Mouse (Mus musculus): ENCODE results near the gene Olfr1303. TPM values are rescaled to one million over a fixed set of nuclear protein-coding genes. Genes with fewer than 3 reads are reported as not detected.

Gene Olfr1303
- total RNA-seq (2015) = not detected in 2 replicates
- not detected in 2 replicates for total RNA-seq (2017)

GRCm38 (mm10) chr2:111820240-111820639 lies at the start of gene Olfr1303:
TSS of gene Olfr1303 (minus strand) at chr2:111820340.
- no peak for ATAC-seq (ENCODE audit: poor library complexity, severe bottlenecking)

GRCm38 (mm10) chr2:111812936-111813335 lies 7.2 kb downstream of the Olfr1303 start:
- ATAC-seq (ENCODE audit: poor library complexity, severe bottlenecking) = no peak

GRCm38 (mm10) chr2:111777129-111777528 lies 43.0 kb downstream of the Olfr1303 start, which contains the start of gene Olfr1302:
TSS of gene Olfr1302 (plus strand) at chr2:111777429.
- ATAC-seq (ENCODE audit: poor library complexity, severe bottlenecking) = no peak

Other genes with a start within 250 kb of the Olfr1303 start
- gene Olfr1297, start 193.8 kb downstream of the Olfr1303 start, total RNA-seq (2015) = not detected in 2 replicates
- gene Olfr1297, start 193.8 kb downstream of the Olfr1303 start, total RNA-seq (2017) = not detected in 2 replicates
- not detected in 2 replicates for gene Olfr1298, start 171.1 kb downstream of the Olfr1303 start, total RNA-seq (2015)
- not detected in 2 replicates for gene Olfr1298, start 171.1 kb downstream of the Olfr1303 start, total RNA-seq (2017)
- gene Olfr1299, start 158.9 kb downstream of the Olfr1303 start, total RNA-seq (2015) = not detected in 2 replicates
- gene Olfr1299, start 158.9 kb downstream of the Olfr1303 start, total RNA-seq (2017) = not detected in 2 replicates
- not detected in 2 replicates for gene Olfr1301, start 69.3 kb downstream of the Olfr1303 start, total RNA-seq (2015)
- gene Olfr1301, start 69.3 kb downstream of the Olfr1303 start, total RNA-seq (2017) = not detected in 2 replicates
- gene Olfr1302, start 42.9 kb downstream of the Olfr1303 start, total RNA-seq (2015) = not detected in 2 replicates
- not detected in 2 replicates for gene Olfr1302, start 42.9 kb downstream of the Olfr1303 start, total RNA-seq (2017)
- gene Olfr1305, start 56.8 kb upstream of the Olfr1303 start, total RNA-seq (2015) = not detected in 2 replicates
- gene Olfr1305, start 56.8 kb upstream of the Olfr1303 start, total RNA-seq (2017) = not detected in 2 replicates
- gene Olfr1306, start 95.9 kb upstream of the Olfr1303 start, total RNA-seq (2015) = not detected in 2 replicates
- gene Olfr1306, start 95.9 kb upstream of the Olfr1303 start, total RNA-seq (2017) = not detected in 2 replicates
- under 0.01 TPM in 1 of 2 replicates, not detected in the other for gene Olfr1307, start 129.1 kb upstream of the Olfr1303 start, total RNA-seq (2015)
- gene Olfr1307, start 129.1 kb upstream of the Olfr1303 start, total RNA-seq (2017) = not detected in 2 replicates
- not detected in 2 replicates for gene Olfr1308, start 144.6 kb upstream of the Olfr1303 start, total RNA-seq (2015)
- gene Olfr1308, start 144.6 kb upstream of the Olfr1303 start, total RNA-seq (2017) = not detected in 2 replicates
- gene Olfr1309, start 169.9 kb upstream of the Olfr1303 start, total RNA-seq (2015) = not detected in 2 replicates
- not detected in 2 replicates for gene Olfr1309, start 169.9 kb upstream of the Olfr1303 start, total RNA-seq (2017)
- gene Olfr1310, start 192.4 kb upstream of the Olfr1303 start, total RNA-seq (2015) = not detected in 2 replicates
- gene Olfr1310, start 192.4 kb upstream of the Olfr1303 start, total RNA-seq (2017) = not detected in 2 replicates
- gene Olfr1311, start 204.1 kb upstream of the Olfr1303 start, total RNA-seq (2015) = not detected in 2 replicates
- not detected in 2 replicates for gene Olfr1311, start 204.1 kb upstream of the Olfr1303 start, total RNA-seq (2017)
- not detected in 2 replicates for gene Olfr1312, start 229.9 kb upstream of the Olfr1303 start, total RNA-seq (2015)
- not detected in 2 replicates for gene Olfr1312, start 229.9 kb upstream of the Olfr1303 start, total RNA-seq (2017)

Data from megakaryocyte, adult 5-6 weeks (primary cell).